In genomic region chr11:63507387-63507786, GRCm38 (mm10) we compare ENCODE assay signal across 24 mouse cellular contexts.
DNase-seq lines count a peak whose midpoint lies in the region; ATAC-seq and TF ChIP-seq lines count a peak whose summit lies in the region.
"Had no signal": no experiment of that assay in that cellular context is flagged by ENCODE, and none has a peak within 500 bp of the region (broad histone marks: within the 10 kb centered on the region; RNA-seq: fewer than 3 reads in every experiment).

No protein-coding gene starts in this region.

- no peak overlapping the region for H3K4me3 ChIP-seq in lung, embryonic 14.5 days (ENCODE audit: low read depth, low read length)
- H3K4me3 ChIP-seq in lung, postnatal 0 days (ENCODE audit: low read depth, low read length): no peak overlapping the region
- no peak overlapping the region for H3K4me3 ChIP-seq in myocyte
- H3K4me3 ChIP-seq: embryonic facial prominence, embryonic 10.5 days; embryonic facial prominence, embryonic 12.5 days; forebrain, embryonic 13.5 days; forebrain, embryonic 15.5 days had no signal

- no peak overlapping the region for H3ac ChIP-seq in myocyte (ENCODE audit: control insufficient read depth, insufficient read length)

- ATAC-seq in lung, embryonic 14.5 days (ENCODE audit: insufficient read depth): no peak
- ATAC-seq in lung, postnatal 0 days: no peak
- ATAC-seq: activated CD4-positive, CD25-positive, alpha-beta regulatory T cell, adult 4 months; CD4-positive, CD25-positive, alpha-beta regulatory T cell, adult 4 months; forebrain, embryonic 13.5 days; forebrain, embryonic 15.5 days; forebrain, postnatal 0 days; Patski had no signal

- TF ChIP-seq CTCF in lung, embryonic 14.5 days (IDR thresholded peaks at IDR 0.05; ENCODE audit: low read depth): no peak
- no peak for TF ChIP-seq CTCF in lung, postnatal 0 days (IDR thresholded peaks at IDR 0.05)

- no peak for TF ChIP-seq EP300 in lung, postnatal 0 days (IDR thresholded peaks at IDR 0.05)

- no peak overlapping the region for H3K27ac ChIP-seq in lung, embryonic 14.5 days (ENCODE audit: low read depth)
- no peak overlapping the region for H3K27ac ChIP-seq in lung, postnatal 0 days (ENCODE audit: low read length)
- H3K27ac ChIP-seq: embryonic facial prominence, embryonic 10.5 days; embryonic facial prominence, embryonic 12.5 days; forebrain, embryonic 13.5 days; forebrain, embryonic 15.5 days had no signal

- no peaks in the 10 kb centered on the region for H3K36me3 ChIP-seq in lung, embryonic 14.5 days (ENCODE audit: insufficient read depth)
- no peaks in the 10 kb centered on the region for H3K36me3 ChIP-seq in lung, postnatal 0 days (ENCODE audit: insufficient read depth, low read length)
- H3K36me3 ChIP-seq in myocyte (ENCODE audit: control insufficient read depth, insufficient read depth): no peaks in the 10 kb centered on the region
- H3K36me3 ChIP-seq: embryonic facial prominence, embryonic 10.5 days; embryonic facial prominence, embryonic 12.5 days; forebrain, embryonic 15.5 days; G1E had no signal

- no peak overlapping the region for H3K4me2 ChIP-seq in lung, embryonic 14.5 days
- H3K4me2 ChIP-seq in lung, postnatal 0 days (replicated peaks; ENCODE audit: low read depth, low read length): no peak overlapping the region
- no peak overlapping the region for H3K4me2 ChIP-seq in myocyte (ENCODE audit: low read depth)
- H3K4me2 ChIP-seq: embryonic facial prominence, embryonic 12.5 days; forebrain, embryonic 13.5 days; forebrain, embryonic 15.5 days had no signal

- no peak overlapping the region for H3K9ac ChIP-seq in lung, embryonic 14.5 days
- H3K9ac ChIP-seq in lung, postnatal 0 days (replicated peaks; ENCODE audit: low read depth): no peak overlapping the region
- H3K9ac ChIP-seq: embryonic facial prominence, embryonic 12.5 days; forebrain, embryonic 13.5 days; forebrain, embryonic 15.5 days; forebrain, postnatal 0 days had no signal

- 68% methylated on average over 8 of the region's 8 CpGs for WGBS in lung, embryonic 14.5 days
- 67% methylated on average over 8 of the region's 8 CpGs for WGBS in lung, postnatal 0 days

- no peak for TF ChIP-seq POLR2A in myocyte (IDR thresholded peaks at IDR 0.05; ENCODE audit: insufficient read length, low read depth)

- H3K79me2 ChIP-seq in myocyte (ENCODE audit: control insufficient read depth, insufficient read depth): no peaks in the 10 kb centered on the region

- peak; percentile 25 for DNase-seq in heart, adult 11 months
- DNase-seq in heart, adult 9 months (ENCODE audit: low spot score in 2 of 2): no peak
- DNase-seq in lung, embryonic 14.5 days: peak; percentile 7
- no peak for DNase-seq in lung, postnatal 0 days (ENCODE audit: low spot score)
- DNase-seq in urinary bladder, postnatal 25 days (ENCODE audit: low spot score): no peak
- DNase-seq: adrenal gland, adult 8-10 months; adrenal gland, postnatal 14 days; adrenal gland, postnatal 36 days; cerebellum, adult 11-12 months; cerebellum, adult 2 months; cerebellum, adult 9-10 months; cerebellum, postnatal 10 days; cerebellum, postnatal 25 days; forebrain, postnatal 0 days had no signal

- H3K27me3 ChIP-seq in lung, embryonic 14.5 days (ENCODE audit: insufficient read depth, low read length): no peaks in the 10 kb centered on the region
- no peaks in the 10 kb centered on the region for H3K27me3 ChIP-seq in lung, postnatal 0 days (replicated peaks; ENCODE audit: insufficient read depth, low read length)
- no peaks in the 10 kb centered on the region for H3K27me3 ChIP-seq in myocyte (ENCODE audit: control insufficient read depth, insufficient read depth, insufficient read length)
- H3K27me3 ChIP-seq: CH12.LX; embryonic facial prominence, embryonic 12.5 days; forebrain, embryonic 13.5 days; forebrain, embryonic 15.5 days had no signal

- H3K4me1 ChIP-seq in lung, embryonic 14.5 days (ENCODE audit: insufficient read depth): no peaks in the 10 kb centered on the region
- H3K4me1 ChIP-seq in lung, postnatal 0 days (ENCODE audit: insufficient read depth, low read depth, low read length): peaks cover 6% of the 10 kb centered on the region; the same call in 1 of the 2 replicates
- H3K4me1 ChIP-seq: embryonic facial prominence, embryonic 10.5 days; embryonic facial prominence, embryonic 12.5 days; forebrain, embryonic 13.5 days; forebrain, embryonic 15.5 days had no signal

- no peaks in the 10 kb centered on the region for H3K9me3 ChIP-seq in lung, embryonic 14.5 days (ENCODE audit: low read depth, low read length)
- H3K9me3 ChIP-seq in lung, postnatal 0 days (ENCODE audit: low read length): no peaks in the 10 kb centered on the region
- H3K9me3 ChIP-seq: embryonic facial prominence, embryonic 10.5 days; embryonic facial prominence, embryonic 12.5 days; forebrain, embryonic 13.5 days; forebrain, embryonic 15.5 days had no signal

TF ChIP-seq in myocyte, 11 proteins besides CTCF, POLR2A, EP300 and RAD21:
- TF ChIP-seq MYOG (IDR thresholded peaks at IDR 0.05; ENCODE audit: control insufficient read depth in 1 of 3, insufficient read depth in 1 of 3, insufficient read length in 2 of 3, low read depth in 2 of 3) (no peak), CEBPB (IDR thresholded peaks at IDR 0.05; ENCODE audit: insufficient read depth, poor library complexity, severe bottlenecking) (peak; percentile 84)

Comparison
In these comparisons a context has a peak if more than half of its experiments do, and no peak if none do; other contexts are left out.
1. DNase-seq: peak in heart, adult 11 months (single experiment) and lung, embryonic 14.5 days (single experiment); none in heart, adult 9 months (0 of 2), lung, postnatal 0 days (single experiment) and urinary bladder, postnatal 25 days (single experiment).